Mouse (Mus musculus): ENCODE data around the gene Arid5b. TPM values are rescaled to one million over a fixed set of nuclear protein-coding genes. Genes with fewer than 3 reads are reported as not detected.

Gene Arid5b
- polyA plus RNA-seq, 1 experiment from 2014 or later, result 27.0 TPM

GRCm38 (mm10) chr10:68145286-68145950, 133.1 kb downstream of the Arid5b start:
- ATAC-seq, result no peak
- H3K9ac ChIP-seq (ENCODE audit: low read depth, low read length), result no peak overlapping the region
- H3K27ac ChIP-seq (ENCODE audit: low read length), result no peak overlapping the region
- H3K4me1 ChIP-seq (ENCODE audit: control insufficient read depth, insufficient read depth, low read length), result peaks cover 13% of the 10 kb centered on the region
- H3K27me3 ChIP-seq (replicated peaks; ENCODE audit: control insufficient read depth, insufficient read depth, low read length), result no peaks in the 10 kb centered on the region
- H3K4me3 ChIP-seq (ENCODE audit: low read length), result no peak overlapping the region
- no peak overlapping the region for H3K4me2 ChIP-seq (ENCODE audit: low read depth, low read length)
- H3K9me3 ChIP-seq (ENCODE audit: control insufficient read depth, low read length), result peaks cover 3% of the 10 kb centered on the region; the same call in 1 of the 2 replicates
- 0 out of 2 replicates have a peak, but pooled peaks cover 3% of the 10 kb centered on the region for H3K36me3 ChIP-seq (ENCODE audit: control insufficient read depth, insufficient read depth, low read length)
- 91% methylated on average over 18 of the region's 18 CpGs for WGBS

- Histone ChIP-seq H3K27ac (ENCODE audit: low read length) (no peak overlapping the region), H3K27me3 (replicated peaks; ENCODE audit: control insufficient read depth, insufficient read depth, low read length) (no peaks in the 10 kb centered on the region), H3K4me1 (ENCODE audit: control insufficient read depth, insufficient read depth, low read length) (0 out of 2 replicates have a peak, but pooled peaks cover 7% of the 10 kb centered on the region), H3K9me3 (ENCODE audit: control insufficient read depth, low read length) (no peaks in the 10 kb centered on the region), H3K9ac (ENCODE audit: low read depth, low read length) (no peak overlapping the region), H3K4me3 (ENCODE audit: low read length) (no peak overlapping the region), H3K4me2 (ENCODE audit: low read depth, low read length) (no peak overlapping the region), H3K36me3 (ENCODE audit: control insufficient read depth, insufficient read depth, low read length) (no peaks in the 10 kb centered on the region)
- 81% methylated on average over 4 of the region's 4 CpGs for WGBS
- ATAC-seq, result no peak
These were observed 136.0 kb downstream of the Arid5b start for GRCm38 (mm10) chr10:68142501-68142900.

DNA sequence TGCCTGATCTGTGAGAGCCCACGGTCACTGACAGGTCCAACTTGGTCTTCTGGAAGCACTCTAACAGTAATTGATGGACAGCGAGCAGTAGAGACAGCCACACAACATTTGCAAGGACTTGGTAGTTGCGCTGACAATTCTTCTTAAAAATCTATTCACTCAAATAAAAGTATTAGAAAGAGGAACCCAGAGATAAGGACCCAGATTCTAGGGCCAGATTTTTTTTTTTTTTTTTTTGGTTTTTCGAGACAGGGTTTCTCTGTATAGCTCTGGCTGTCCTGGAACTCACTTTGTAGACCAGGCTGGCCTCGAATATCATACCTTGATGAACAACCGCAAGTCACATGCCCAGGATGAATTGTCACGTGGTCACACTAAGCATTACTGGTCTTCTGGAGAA, 137.0 kb downstream of the Arid5b start:
- no peaks in the 10 kb centered on the region for H3K9me3 ChIP-seq (ENCODE audit: control insufficient read depth, low read length)
- no peaks in the 10 kb centered on the region for H3K27me3 ChIP-seq (replicated peaks; ENCODE audit: control insufficient read depth, insufficient read depth, low read length)
- no peak overlapping the region for H3K27ac ChIP-seq (ENCODE audit: low read length)
- no peak for ATAC-seq
- 85% methylated on average over 7 of the region's 7 CpGs for WGBS
- H3K4me3 ChIP-seq (ENCODE audit: low read length), result no peak overlapping the region
- no peak overlapping the region for H3K4me2 ChIP-seq (ENCODE audit: low read depth, low read length)
- peaks cover 9% of the 10 kb centered on the region for H3K4me1 ChIP-seq (ENCODE audit: control insufficient read depth, insufficient read depth, low read length)
- no peak overlapping the region for H3K9ac ChIP-seq (ENCODE audit: low read depth, low read length)
- H3K36me3 ChIP-seq (ENCODE audit: control insufficient read depth, insufficient read depth, low read length), result no peaks in the 10 kb centered on the region

DNA sequence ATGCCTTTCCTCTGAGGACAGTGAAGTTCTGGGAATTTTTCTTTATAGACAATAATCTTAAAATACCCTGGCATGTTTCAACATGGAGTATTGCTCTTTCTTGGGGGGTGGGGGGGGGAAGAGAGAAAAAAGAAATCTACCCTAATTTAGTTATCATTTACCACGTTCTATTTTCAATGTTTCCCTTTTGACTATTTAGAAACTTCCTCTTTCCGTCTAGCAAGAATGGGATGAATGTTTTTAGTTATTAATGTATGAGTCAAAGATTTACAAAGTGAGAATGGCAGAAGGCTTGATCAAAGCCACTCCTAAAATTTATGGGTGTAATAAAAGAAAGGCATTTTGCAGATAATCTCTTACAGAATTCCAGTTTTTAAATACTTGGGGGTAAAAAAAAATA, 137.7 kb downstream of the Arid5b start:
- WGBS, result 34% methylated on average over 2 of the region's 2 CpGs
- Histone ChIP-seq H3K4me2 (ENCODE audit: low read depth, low read length) (no peak overlapping the region), H3K9me3 (ENCODE audit: control insufficient read depth, low read length) (no peaks in the 10 kb centered on the region), H3K36me3 (ENCODE audit: control insufficient read depth, insufficient read depth, low read length) (no peaks in the 10 kb centered on the region), H3K9ac (ENCODE audit: low read depth, low read length) (no peak overlapping the region), H3K4me1 (ENCODE audit: control insufficient read depth, insufficient read depth, low read length) (peaks cover 11% of the 10 kb centered on the region), H3K27me3 (replicated peaks; ENCODE audit: control insufficient read depth, insufficient read depth, low read length) (no peaks in the 10 kb centered on the region), H3K4me3 (ENCODE audit: low read length) (no peak overlapping the region), H3K27ac (ENCODE audit: low read length) (no peak overlapping the region)
- ATAC-seq, result no peak

- Histone ChIP-seq H3K4me3 (ENCODE audit: low read length) (no peak overlapping the region), H3K36me3 (ENCODE audit: control insufficient read depth, insufficient read depth, low read length) (no peaks in the 10 kb centered on the region), H3K9me3 (ENCODE audit: control insufficient read depth, low read length) (no peaks in the 10 kb centered on the region), H3K4me2 (ENCODE audit: low read depth, low read length) (no peak overlapping the region), H3K27me3 (replicated peaks; ENCODE audit: control insufficient read depth, insufficient read depth, low read length) (no peaks in the 10 kb centered on the region), H3K27ac (ENCODE audit: low read length) (no peak overlapping the region), H3K9ac (ENCODE audit: low read depth, low read length) (no peak overlapping the region), H3K4me1 (ENCODE audit: control insufficient read depth, insufficient read depth, low read length) (peaks cover 15% of the 10 kb centered on the region)
- no peak for ATAC-seq
- 58% methylated on average over 6 of the region's 6 CpGs for WGBS
These were observed 138.2 kb downstream of the Arid5b start for GRCm38 (mm10) chr10:68140306-68140705.

DNA sequence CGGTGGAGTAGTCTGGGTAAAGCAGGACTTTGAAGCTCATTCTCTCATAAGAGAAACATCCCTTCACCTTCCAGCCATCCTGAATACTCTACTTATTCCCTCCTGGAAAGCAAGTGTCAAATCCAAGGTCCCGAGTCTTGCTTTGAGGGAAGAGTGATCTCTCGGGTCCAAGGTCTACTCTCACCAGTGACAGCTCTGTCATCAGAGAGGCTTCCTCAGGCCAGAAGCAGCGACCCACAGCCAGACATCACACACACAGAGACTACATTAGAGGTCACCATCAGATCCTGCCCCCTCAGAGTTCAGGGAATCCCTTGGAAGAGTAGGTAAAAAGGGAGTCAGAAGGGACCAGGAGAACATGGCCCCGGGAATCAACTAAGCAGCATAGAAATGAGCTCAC, 140.4 kb downstream of the Arid5b start:
- ATAC-seq, result no peak
- H3K4me3 ChIP-seq (ENCODE audit: low read length), result no peak overlapping the region
- H3K9me3 ChIP-seq (ENCODE audit: control insufficient read depth, low read length), result no peaks in the 10 kb centered on the region
- no peak overlapping the region for H3K27ac ChIP-seq (ENCODE audit: low read length)
- WGBS, result 90% methylated on average over 5 of the region's 5 CpGs
- no peak overlapping the region for H3K9ac ChIP-seq (ENCODE audit: low read depth, low read length)
- no peak overlapping the region for H3K4me2 ChIP-seq (ENCODE audit: low read depth, low read length)
- H3K27me3 ChIP-seq (replicated peaks; ENCODE audit: control insufficient read depth, insufficient read depth, low read length), result no peaks in the 10 kb centered on the region
- H3K36me3 ChIP-seq (ENCODE audit: control insufficient read depth, insufficient read depth, low read length), result no peaks in the 10 kb centered on the region
- H3K4me1 ChIP-seq (ENCODE audit: control insufficient read depth, insufficient read depth, low read length), result peaks cover 19% of the 10 kb centered on the region

- 0 out of 2 replicates have a peak, but pooled peaks cover 1% of the 10 kb centered on the region for H3K36me3 ChIP-seq (ENCODE audit: control insufficient read depth, insufficient read depth, low read length)
- no peaks in the 10 kb centered on the region for H3K9me3 ChIP-seq (ENCODE audit: control insufficient read depth, low read length)
- H3K4me3 ChIP-seq (ENCODE audit: low read length), result no peak overlapping the region; the same call in 1 of the 2 replicates
- H3K27me3 ChIP-seq (replicated peaks; ENCODE audit: control insufficient read depth, insufficient read depth, low read length), result no peaks in the 10 kb centered on the region
- peak overlapping the region; percentile 91 for H3K27ac ChIP-seq (ENCODE audit: low read length)
- peak; percentile 6; the same call in 1 of the 2 replicates for ATAC-seq
- peak overlapping the region; percentile 57; the same call in 1 of the 2 replicates for H3K9ac ChIP-seq (ENCODE audit: low read depth, low read length)
- peak overlapping the region; percentile 75 for H3K4me2 ChIP-seq (ENCODE audit: low read depth, low read length)
- peaks cover 19% of the 10 kb centered on the region for H3K4me1 ChIP-seq (ENCODE audit: control insufficient read depth, insufficient read depth, low read length)
- 76% methylated on average over 11 of the region's 11 CpGs for WGBS
These were observed 141.2 kb downstream of the Arid5b start for GRCm38 (mm10) chr10:68137151-68137833.

DNA sequence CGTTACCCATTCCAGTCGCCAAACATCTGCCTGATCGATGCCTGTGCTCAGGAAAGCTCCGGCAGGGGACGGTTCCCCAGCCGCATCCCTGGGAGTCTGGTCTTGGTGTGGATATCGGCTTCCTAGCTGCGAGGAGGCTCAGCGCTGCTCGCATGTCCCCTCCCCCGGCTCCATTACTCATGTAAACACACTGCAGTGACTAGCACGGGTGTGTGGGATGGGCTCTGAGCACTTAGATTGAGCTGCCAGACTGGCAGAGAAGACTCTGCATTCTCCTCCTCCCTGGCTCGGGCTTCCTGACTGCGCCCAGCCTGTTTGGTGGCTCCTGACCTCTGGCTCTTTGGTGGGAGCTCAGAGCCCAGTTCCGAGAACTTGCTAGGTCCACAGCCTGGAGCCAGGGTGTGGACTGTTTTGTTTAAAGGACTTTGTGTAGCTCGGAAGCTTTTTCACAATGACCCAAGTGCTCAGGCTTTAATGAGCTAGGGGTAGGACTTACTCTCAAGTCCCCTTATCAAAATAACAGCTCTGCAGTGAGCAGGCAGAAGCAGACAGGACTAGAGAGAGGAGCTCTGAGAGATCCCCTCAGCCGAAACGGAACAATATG, 142.0 kb downstream of the Arid5b start:
- peak overlapping the region; percentile 91 for H3K27ac ChIP-seq (ENCODE audit: low read length)
- H3K9ac ChIP-seq (ENCODE audit: low read depth, low read length), result peak overlapping the region; percentile 57
- peak; percentile 97 for ATAC-seq
- WGBS, result 4% methylated on average over 18 of the region's 18 CpGs
- H3K27me3 ChIP-seq (replicated peaks; ENCODE audit: control insufficient read depth, insufficient read depth, low read length), result no peaks in the 10 kb centered on the region
- peaks cover 4% of the 10 kb centered on the region; the same call in 1 of the 2 replicates for H3K36me3 ChIP-seq (ENCODE audit: control insufficient read depth, insufficient read depth, low read length)
- peaks cover 19% of the 10 kb centered on the region for H3K4me1 ChIP-seq (ENCODE audit: control insufficient read depth, insufficient read depth, low read length)
- no peaks in the 10 kb centered on the region for H3K9me3 ChIP-seq (ENCODE audit: control insufficient read depth, low read length)
- peak overlapping the region; percentile 75 for H3K4me2 ChIP-seq (ENCODE audit: low read depth, low read length)
- peak overlapping the region; percentile 54 for H3K4me3 ChIP-seq (ENCODE audit: low read length)

DNA sequence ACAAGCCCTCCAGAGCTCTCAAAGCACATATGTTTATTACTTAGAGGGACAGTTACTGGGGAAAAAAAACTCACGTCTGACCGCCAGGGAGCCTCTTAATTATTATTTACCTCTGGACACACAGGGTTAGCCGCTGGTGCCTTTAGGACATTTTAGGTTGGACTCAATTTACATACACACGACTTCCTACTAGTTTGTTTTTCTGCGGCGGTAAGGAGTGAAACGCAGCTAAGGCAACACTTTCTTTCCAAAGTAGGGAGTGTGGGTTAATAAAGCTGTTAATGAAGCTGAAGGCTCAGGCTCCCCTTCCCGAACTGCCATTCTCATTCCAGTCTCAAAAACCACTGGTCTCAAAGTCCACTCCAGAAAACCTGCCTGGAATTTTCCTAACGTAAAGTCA, 142.5 kb downstream of the Arid5b start:
- no peaks in the 10 kb centered on the region for H3K9me3 ChIP-seq (ENCODE audit: control insufficient read depth, low read length)
- no peaks in the 10 kb centered on the region for H3K27me3 ChIP-seq (replicated peaks; ENCODE audit: control insufficient read depth, insufficient read depth, low read length)
- H3K4me2 ChIP-seq (ENCODE audit: low read depth, low read length), result peak overlapping the region; percentile 75
- peak overlapping the region; percentile 54 for H3K4me3 ChIP-seq (ENCODE audit: low read length)
- H3K36me3 ChIP-seq (ENCODE audit: control insufficient read depth, insufficient read depth, low read length), result peaks cover 4% of the 10 kb centered on the region; the same call in 1 of the 2 replicates
- H3K9ac ChIP-seq (ENCODE audit: low read depth, low read length), result peak overlapping the region; percentile 57
- peaks cover 19% of the 10 kb centered on the region for H3K4me1 ChIP-seq (ENCODE audit: control insufficient read depth, insufficient read depth, low read length)
- peak overlapping the region; percentile 91 for H3K27ac ChIP-seq (ENCODE audit: low read length)
- ATAC-seq, result peak; percentile 44
- WGBS, result 1% methylated on average over 9 of the region's 9 CpGs

Measured in intestine, embryonic 16.5 days (tissue).